Mouse (Mus musculus) kidney, adult 11 months (tissue): Measurements from ENCODE around the gene Lair1.
A peak's percentile ranks its signal among the peaks of the same experiment; 100 is the strongest.
"Not testable (repeated sequence)": the region's sequence is repeated elsewhere in the genome, so short reads cannot be mapped to it uniquely, and the experiment has no call there.

Source experiments
- DNase-seq: peaks from one replicate; pipeline ENCODE4 v3.0.0; 2022

The Lair1 gene

DNA sequence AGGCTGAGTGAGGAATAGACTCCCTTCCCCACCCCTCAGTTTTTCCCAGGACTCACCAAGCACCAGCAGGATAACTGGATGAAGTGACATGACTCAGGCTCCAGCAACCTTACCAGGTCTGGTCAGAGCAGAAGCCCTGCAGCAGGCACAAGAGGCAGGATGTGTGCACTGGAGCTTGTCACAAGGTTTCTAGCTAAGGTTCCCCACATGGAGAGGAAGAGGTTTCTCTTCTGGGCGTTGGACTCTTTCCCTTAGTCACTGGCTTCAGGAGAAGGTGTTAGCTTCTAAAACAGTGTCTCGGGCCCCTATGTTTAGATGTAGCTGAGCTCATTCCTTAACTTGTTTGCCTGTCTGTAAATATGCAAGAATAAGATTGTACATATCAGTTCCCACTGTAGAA lies at the start of gene Lair1:
Gene Lair1, minus strand, starts transcription at position 192 of the 400 bp plus-strand sequence.
- DNase-seq, result no peak

DNA sequence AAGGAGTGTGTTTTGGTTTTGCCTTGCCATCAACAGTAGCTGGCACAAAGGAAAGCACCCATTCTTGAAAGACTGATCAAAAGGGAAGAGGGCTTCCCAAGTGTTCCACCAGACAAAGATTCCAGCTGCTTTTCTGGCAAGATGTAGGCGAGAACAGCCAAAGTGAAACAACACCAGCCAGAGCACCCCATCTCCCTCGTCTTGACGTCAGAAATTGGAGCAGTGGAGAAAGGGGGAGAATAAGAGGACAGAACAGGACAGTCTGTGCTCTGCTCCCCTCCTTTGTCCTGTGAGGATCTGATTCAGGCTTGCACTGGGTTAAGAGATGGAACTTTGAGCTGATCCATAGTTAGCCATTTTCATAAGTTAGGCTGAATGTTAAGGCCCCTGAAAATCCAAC lies 48.8 kb upstream of the Lair1 start:
- DNase-seq, result no peak

- DNase-seq, result no peak
Measured at GRCm38 (mm10) chr7:4103411-4103810, 40.4 kb upstream of the Lair1 start.

GRCm38 (mm10) chr7:4101144-4101543 lies 38.1 kb upstream of the Lair1 start:
- no peak for DNase-seq

- DNase-seq, result no peak
Measured at GRCm38 (mm10) chr7:4098832-4099231, 35.8 kb upstream of the Lair1 start.

DNA sequence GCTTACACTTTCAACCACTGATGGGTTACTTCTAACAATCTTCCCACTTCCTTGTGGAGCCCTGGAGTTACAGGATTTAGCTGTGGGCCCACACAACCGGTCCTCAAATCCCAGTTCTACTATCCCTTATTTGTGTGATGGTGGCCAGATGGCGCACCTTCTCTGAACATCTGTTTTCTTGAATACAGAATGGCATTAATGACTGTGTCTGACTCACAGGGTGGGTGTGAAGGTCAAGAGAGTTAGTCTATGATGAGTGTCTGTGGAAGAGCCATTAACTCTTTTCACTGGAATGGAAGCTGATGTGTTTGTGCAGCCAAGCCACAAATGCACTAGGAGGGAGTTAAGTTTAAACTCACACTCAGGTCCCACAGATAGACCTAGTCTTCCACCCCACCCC lies 35.3 kb upstream of the Lair1 start:
- no peak for DNase-seq

DNA sequence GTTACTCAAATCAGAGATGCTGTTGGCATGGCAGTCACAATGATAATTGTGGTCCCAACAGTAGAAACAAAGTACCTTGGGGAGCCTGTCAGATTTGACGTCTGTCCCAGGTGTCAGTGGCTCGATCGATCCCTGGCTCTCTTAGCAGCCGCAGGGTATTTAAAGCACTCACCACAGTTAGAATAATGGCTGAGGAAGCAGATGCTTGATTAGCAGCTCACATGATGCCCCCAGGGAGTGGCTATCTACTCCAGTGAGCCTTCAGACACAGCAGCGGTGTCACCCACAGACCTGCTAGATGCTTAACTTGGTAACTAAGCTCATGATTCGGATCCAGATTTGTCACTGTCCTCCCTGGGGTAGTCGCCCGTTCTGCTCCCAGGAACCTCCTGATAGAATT lies 28.2 kb upstream of the Lair1 start:
- no peak for DNase-seq

DNA sequence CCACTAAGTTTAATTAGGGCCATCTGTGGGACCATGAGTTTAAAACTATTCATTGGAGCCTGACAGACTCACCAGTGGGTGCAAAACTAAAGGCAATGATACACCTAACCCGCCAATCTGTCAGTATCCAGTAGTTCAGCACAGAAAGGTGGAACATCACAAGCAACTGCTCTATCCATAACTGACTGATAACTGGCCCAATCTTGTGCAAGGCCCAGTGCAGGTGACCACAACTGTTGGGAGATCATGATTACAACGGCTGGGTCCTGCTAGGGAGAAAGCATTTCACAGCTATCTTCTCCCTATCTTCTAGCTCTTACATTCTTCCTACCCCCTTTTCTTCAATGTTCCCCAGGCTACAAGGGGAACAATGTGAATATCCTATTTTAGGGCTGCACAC lies 25.7 kb upstream of the Lair1 start:
- DNase-seq, result no peak

- DNase-seq, result no peak
Measured at GRCm38 (mm10) chr7:4087896-4088480, 25.0 kb upstream of the Lair1 start.

- DNase-seq, result no peak
Measured at GRCm38 (mm10) chr7:4087238-4087895, 24.4 kb upstream of the Lair1 start.

- no peak for DNase-seq
Measured at GRCm38 (mm10) chr7:4085562-4085961, 22.6 kb upstream of the Lair1 start.

GRCm38 (mm10) chr7:4084161-4084560 lies 21.2 kb upstream of the Lair1 start:
- no peak for DNase-seq

GRCm38 (mm10) chr7:4082804-4083203 lies 19.8 kb upstream of the Lair1 start:
- DNase-seq, result peak; percentile 5

DNA sequence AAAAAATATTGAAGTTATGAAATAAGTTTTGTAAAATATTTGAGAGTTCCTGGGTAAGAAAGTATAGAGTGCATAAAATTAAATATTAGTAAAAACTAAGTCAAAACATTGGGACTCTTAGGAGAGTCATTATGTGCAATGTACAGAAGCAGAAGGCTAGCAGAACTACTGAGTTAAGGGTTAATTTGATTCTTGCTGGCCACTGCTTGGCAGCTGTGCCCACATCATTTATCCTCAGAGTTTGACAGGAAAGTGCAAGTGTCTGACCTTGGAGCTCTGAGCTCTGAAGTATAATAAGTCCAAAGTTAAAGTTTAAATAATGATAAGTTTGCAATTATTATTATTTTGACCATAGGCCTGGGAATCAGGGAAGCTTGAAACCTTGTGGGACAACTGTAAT lies 18.7 kb upstream of the Lair1 start:
- DNase-seq, result no peak

- no peak for DNase-seq
Measured at GRCm38 (mm10) chr7:4080552-4080951, 17.5 kb upstream of the Lair1 start.

DNA sequence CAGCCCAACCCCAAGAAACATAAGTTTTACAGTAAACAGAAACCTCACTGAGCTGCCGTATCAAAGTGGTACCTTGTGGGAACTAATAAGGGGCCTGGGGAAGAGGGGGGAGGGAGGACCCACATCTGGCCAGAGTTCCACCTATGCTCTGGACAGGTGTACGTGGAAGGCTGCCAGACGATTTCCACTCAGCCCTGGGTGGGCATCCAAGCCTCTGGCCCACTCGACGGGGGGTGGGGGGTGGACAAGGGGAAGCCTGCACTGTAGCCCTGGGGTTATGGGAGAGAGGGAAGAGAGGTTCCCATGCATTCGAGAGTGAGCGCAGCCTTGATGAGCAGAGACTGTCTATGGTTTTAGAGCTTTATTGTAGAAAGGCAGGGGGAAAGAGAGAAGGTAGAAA lies 16.5 kb upstream of the Lair1 start:
- DNase-seq, result no peak

GRCm38 (mm10) chr7:4073144-4073543 lies 10.1 kb upstream of the Lair1 start:
- no peak for DNase-seq

GRCm38 (mm10) chr7:4071066-4071465 lies 8.1 kb upstream of the Lair1 start:
- DNase-seq, result no peak

- no peak for DNase-seq
Measured at GRCm38 (mm10) chr7:4063714-4064425, 866 bp upstream of the Lair1 start.

DNA sequence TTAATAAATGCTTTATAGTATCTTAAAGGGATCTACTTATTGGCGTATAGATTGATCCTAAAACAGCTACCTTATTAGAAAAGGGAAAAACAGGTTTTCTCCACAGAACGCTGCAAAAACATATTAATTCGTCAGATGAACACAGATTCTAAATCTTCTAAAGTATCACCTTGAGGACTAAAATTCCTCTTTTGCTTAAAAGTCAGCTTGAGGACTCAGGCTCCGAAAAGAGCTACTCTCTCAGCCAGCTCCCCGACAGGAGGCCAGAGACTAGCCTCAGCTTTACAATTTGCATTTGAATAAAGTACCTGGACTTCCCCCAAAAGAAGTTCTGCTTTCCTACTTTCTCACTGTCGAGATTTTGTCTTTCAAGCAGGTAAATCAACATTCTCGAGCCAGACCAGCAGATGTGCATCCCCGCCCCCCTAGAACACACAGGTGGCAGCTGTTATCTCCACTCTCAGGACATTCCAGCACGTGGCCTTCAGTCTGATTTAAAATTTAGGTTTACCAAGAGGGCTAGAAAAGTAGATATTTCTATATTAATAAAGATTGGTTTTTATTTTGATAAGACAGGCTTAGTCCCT lies 2.3 kb downstream of the Lair1 start:
- not testable (repeated sequence) for DNase-seq

DNA sequence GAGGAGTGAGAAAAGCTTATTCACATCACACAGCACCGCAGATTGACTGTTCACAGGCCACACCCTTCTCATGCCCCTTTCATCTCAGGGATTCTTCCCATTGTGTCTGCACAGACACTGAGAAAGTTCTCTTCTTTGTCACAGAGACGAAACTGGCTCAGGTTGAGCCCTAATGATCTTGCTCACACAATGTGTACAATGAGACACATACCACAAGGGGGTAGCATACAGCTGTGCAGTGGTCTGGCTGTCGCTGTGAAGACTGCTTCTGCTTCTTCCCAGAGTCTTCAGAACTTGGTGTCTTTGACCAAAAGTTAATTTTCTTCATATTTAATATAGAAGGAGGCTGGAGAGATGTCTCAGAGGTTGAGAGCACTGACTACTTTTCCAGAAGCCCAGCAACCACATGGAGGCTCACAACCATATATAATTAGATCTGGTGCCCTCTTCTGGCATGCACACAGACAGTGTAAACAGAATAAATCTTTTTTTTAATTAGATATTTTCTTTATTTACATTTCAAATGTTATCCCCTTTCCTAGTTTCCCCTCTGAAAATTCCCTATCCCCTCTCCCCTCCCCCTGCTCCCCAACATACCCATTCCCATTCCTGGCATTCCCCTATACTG lies 36.1 kb downstream of the Lair1 start:
- peak; percentile 2 for DNase-seq

DNA sequence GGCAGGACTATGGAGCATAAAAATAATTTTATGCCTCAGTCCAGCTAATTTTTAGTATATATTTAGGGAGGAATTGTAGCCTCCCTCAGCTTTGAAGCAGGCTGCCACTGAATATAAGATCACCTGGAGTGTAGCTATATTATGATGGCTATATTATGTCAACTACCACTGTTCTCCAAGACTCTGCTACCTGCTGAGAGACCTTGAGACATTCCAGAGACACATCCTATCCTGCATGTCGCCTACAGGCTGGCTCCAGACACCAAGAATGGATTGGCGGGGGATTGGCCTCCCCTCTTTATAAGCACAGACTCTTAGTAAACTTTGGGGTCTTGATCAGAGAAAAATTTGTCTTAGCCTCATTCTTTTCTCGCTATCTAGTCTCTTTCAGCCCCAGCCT lies 58.4 kb downstream of the Lair1 start:
- not testable (repeated sequence) for DNase-seq

GRCm38 (mm10) chr7:4003996-4004395 lies 59.0 kb downstream of the Lair1 start:
- not testable (repeated sequence) for DNase-seq
